Mouse (Mus musculus): ENCODE data around the gene Slc9b1. TPM values are rescaled to one million over a fixed set of nuclear protein-coding genes. Genes with fewer than 3 reads are reported as not detected.
A peak's percentile ranks its signal among the peaks of the same experiment; 100 is the strongest.

Gene Slc9b1
- 89.9 and 100.0 TPM in 2 replicates for polyA plus RNA-seq (2012; rRNA removed)

GRCm38 (mm10) chr3:135347739-135348264 lies at the start of gene Slc9b1:
TSS of gene Slc9b1 (plus strand) at chr3:135348029.
- peaks cover 1% of the 10 kb centered on the region for H3K36me3 ChIP-seq (ENCODE audit: control insufficient read depth, insufficient read depth, low read length)
- peak; percentile 84 for TF ChIP-seq POLR2A (IDR thresholded peaks at IDR 0.05; ENCODE audit: control insufficient read depth, low read depth, low read length)
- no peak for TF ChIP-seq CTCF (IDR thresholded peaks at IDR 0.05; ENCODE audit: control insufficient read depth, insufficient read depth, insufficient replicate concordance, low read depth, low read length)
- H3K27me3 ChIP-seq (ENCODE audit: control insufficient read depth, insufficient read depth, low read length), result no peaks in the 10 kb centered on the region
- H3K4me3 ChIP-seq (ENCODE audit: control insufficient read depth, low read depth, low read length), result peak within 1 kb of the TSS; percentile 88
- H3K4me1 ChIP-seq (ENCODE audit: control insufficient read depth, insufficient read depth, low read length), result no peaks in the 10 kb centered on the region
- H3K27ac ChIP-seq (ENCODE audit: control insufficient read depth, insufficient read depth, low read depth, low read length), result peak within 1 kb of the TSS; percentile 87

- Histone ChIP-seq H3K27me3 (ENCODE audit: control insufficient read depth, insufficient read depth, low read length) (no peaks in the 10 kb centered on the region), H3K4me3 (ENCODE audit: control insufficient read depth, low read depth, low read length) (no peak overlapping the region), H3K27ac (ENCODE audit: control insufficient read depth, insufficient read depth, low read depth, low read length) (no peak overlapping the region), H3K36me3 (ENCODE audit: control insufficient read depth, insufficient read depth, low read length) (no peaks in the 10 kb centered on the region), H3K4me1 (ENCODE audit: control insufficient read depth, insufficient read depth, low read length) (no peaks in the 10 kb centered on the region)
- no peak for TF ChIP-seq POLR2A (IDR thresholded peaks at IDR 0.05; ENCODE audit: control insufficient read depth, low read depth, low read length)
- TF ChIP-seq CTCF (IDR thresholded peaks at IDR 0.05; ENCODE audit: control insufficient read depth, insufficient read depth, insufficient replicate concordance, low read depth, low read length), result no peak
Measured at GRCm38 (mm10) chr3:135298560-135298959, 49.3 kb upstream of the Slc9b1 start.

GRCm38 (mm10) chr3:135300081-135300480 lies 47.7 kb upstream of the Slc9b1 start:
- no peaks in the 10 kb centered on the region for H3K27me3 ChIP-seq (ENCODE audit: control insufficient read depth, insufficient read depth, low read length)
- no peak for TF ChIP-seq POLR2A (IDR thresholded peaks at IDR 0.05; ENCODE audit: control insufficient read depth, low read depth, low read length)
- no peak for TF ChIP-seq CTCF (IDR thresholded peaks at IDR 0.05; ENCODE audit: control insufficient read depth, insufficient read depth, insufficient replicate concordance, low read depth, low read length)
- H3K27ac ChIP-seq (ENCODE audit: control insufficient read depth, insufficient read depth, low read depth, low read length), result no peak overlapping the region
- H3K36me3 ChIP-seq (ENCODE audit: control insufficient read depth, insufficient read depth, low read length), result no peaks in the 10 kb centered on the region
- H3K4me1 ChIP-seq (ENCODE audit: control insufficient read depth, insufficient read depth, low read length), result no peaks in the 10 kb centered on the region
- no peak overlapping the region for H3K4me3 ChIP-seq (ENCODE audit: control insufficient read depth, low read depth, low read length)

- Histone ChIP-seq H3K36me3 (ENCODE audit: control insufficient read depth, insufficient read depth, low read length) (no peaks in the 10 kb centered on the region), H3K4me3 (ENCODE audit: control insufficient read depth, low read depth, low read length) (no peak overlapping the region), H3K27me3 (ENCODE audit: control insufficient read depth, insufficient read depth, low read length) (no peaks in the 10 kb centered on the region), H3K4me1 (ENCODE audit: control insufficient read depth, insufficient read depth, low read length) (peaks cover 10% of the 10 kb centered on the region), H3K27ac (ENCODE audit: control insufficient read depth, insufficient read depth, low read depth, low read length) (no peak overlapping the region)
- TF ChIP-seq CTCF (IDR thresholded peaks at IDR 0.05; ENCODE audit: control insufficient read depth, insufficient read depth, insufficient replicate concordance, low read depth, low read length) (no peak), POLR2A (IDR thresholded peaks at IDR 0.05; ENCODE audit: control insufficient read depth, low read depth, low read length) (no peak)
Measured at GRCm38 (mm10) chr3:135304060-135304459, 43.8 kb upstream of the Slc9b1 start.

- H3K27ac ChIP-seq (ENCODE audit: control insufficient read depth, insufficient read depth, low read depth, low read length), result no peak overlapping the region
- TF ChIP-seq POLR2A (IDR thresholded peaks at IDR 0.05; ENCODE audit: control insufficient read depth, low read depth, low read length) (no peak), CTCF (IDR thresholded peaks at IDR 0.05; ENCODE audit: control insufficient read depth, insufficient read depth, insufficient replicate concordance, low read depth, low read length) (no peak)
- H3K27me3 ChIP-seq (ENCODE audit: control insufficient read depth, insufficient read depth, low read length), result no peaks in the 10 kb centered on the region
- no peak overlapping the region for H3K4me3 ChIP-seq (ENCODE audit: control insufficient read depth, low read depth, low read length)
- H3K4me1 ChIP-seq (ENCODE audit: control insufficient read depth, insufficient read depth, low read length), result peaks cover 10% of the 10 kb centered on the region
- no peaks in the 10 kb centered on the region for H3K36me3 ChIP-seq (ENCODE audit: control insufficient read depth, insufficient read depth, low read length)
Measured at GRCm38 (mm10) chr3:135304566-135304965, 43.3 kb upstream of the Slc9b1 start.

GRCm38 (mm10) chr3:135307411-135308259 lies 40.2 kb upstream of the Slc9b1 start, which contains the start of gene Slc9b2:
TSS of gene Slc9b2 (plus strand) at chr3:135307700.
- Histone ChIP-seq H3K27ac (ENCODE audit: control insufficient read depth, insufficient read depth, low read depth, low read length) (no peak within 1 kb of the TSS), H3K4me1 (ENCODE audit: control insufficient read depth, insufficient read depth, low read length) (peaks cover 10% of the 10 kb centered on the region), H3K4me3 (ENCODE audit: control insufficient read depth, low read depth, low read length) (peak within 1 kb of the TSS; percentile 54), H3K27me3 (ENCODE audit: control insufficient read depth, insufficient read depth, low read length) (no peaks in the 10 kb centered on the region), H3K36me3 (ENCODE audit: control insufficient read depth, insufficient read depth, low read length) (no peaks in the 10 kb centered on the region)
- TF ChIP-seq POLR2A (IDR thresholded peaks at IDR 0.05; ENCODE audit: control insufficient read depth, low read depth, low read length), result no peak
- no peak for TF ChIP-seq CTCF (IDR thresholded peaks at IDR 0.05; ENCODE audit: control insufficient read depth, insufficient read depth, insufficient replicate concordance, low read depth, low read length)

GRCm38 (mm10) chr3:135312916-135313491 lies 34.8 kb upstream of the Slc9b1 start:
- H3K36me3 ChIP-seq (ENCODE audit: control insufficient read depth, insufficient read depth, low read length), result no peaks in the 10 kb centered on the region
- H3K27ac ChIP-seq (ENCODE audit: control insufficient read depth, insufficient read depth, low read depth, low read length), result no peak overlapping the region
- H3K4me3 ChIP-seq (ENCODE audit: control insufficient read depth, low read depth, low read length), result no peak overlapping the region
- peaks cover 2% of the 10 kb centered on the region for H3K4me1 ChIP-seq (ENCODE audit: control insufficient read depth, insufficient read depth, low read length)
- TF ChIP-seq POLR2A (IDR thresholded peaks at IDR 0.05; ENCODE audit: control insufficient read depth, low read depth, low read length), result no peak
- H3K27me3 ChIP-seq (ENCODE audit: control insufficient read depth, insufficient read depth, low read length), result no peaks in the 10 kb centered on the region
